Mouse (Mus musculus): ENCODE measurements at regions not wholly inside any gene's neighbourhood (a gene's known extent, or its start where the extent isn't known, plus 50 kb on each side); places are given as distances from the start of the nearest gene placed in this dataset.
A peak's percentile ranks its signal among the peaks of the same experiment; 100 is the strongest.

DNA sequence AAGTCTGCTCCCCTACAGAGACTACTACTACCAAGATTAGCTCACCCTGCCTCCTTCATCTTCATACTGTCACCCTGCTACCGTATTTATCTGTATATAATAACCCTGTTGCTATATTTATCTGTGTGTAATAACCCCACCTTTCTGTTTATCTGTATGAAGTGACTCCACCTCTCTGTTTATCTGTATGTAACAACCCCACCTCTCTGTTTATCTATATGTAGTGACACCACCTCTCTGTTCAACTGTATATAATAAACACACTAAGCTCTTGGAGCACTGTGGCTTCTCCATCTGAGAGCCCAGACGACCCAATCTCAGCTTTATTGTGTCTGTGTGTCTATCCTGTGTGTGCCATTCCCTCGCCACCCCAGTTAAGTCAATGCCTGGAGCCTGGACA is 154.7 kb downstream of the Katnal1 start:
- DNase-seq (ENCODE audit: low read depth), result no peak

DNA sequence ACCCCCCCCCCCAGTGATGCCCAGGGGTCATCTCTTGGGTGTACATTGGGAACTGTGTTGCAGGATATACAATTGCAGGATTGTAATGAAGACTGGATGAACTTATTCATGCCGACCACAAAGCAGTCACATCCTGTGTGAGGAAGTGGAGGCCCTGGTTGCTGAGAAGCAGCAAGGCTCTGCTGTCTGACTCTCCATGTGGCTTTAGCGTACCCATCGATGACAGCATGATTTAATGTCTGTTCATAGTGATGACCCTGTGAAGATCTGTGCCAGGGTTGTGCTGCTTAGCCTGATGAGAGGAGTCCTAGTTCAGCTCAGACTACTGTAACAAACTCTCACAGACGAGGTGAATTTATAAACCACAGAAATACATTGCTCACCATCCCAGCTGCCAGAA is 159.7 kb downstream of the Katnal1 start:
- TF ChIP-seq POLR2A (IDR thresholded peaks at IDR 0.05; ENCODE audit: borderline replicate concordance, extremely low read depth, insufficient read depth, insufficient read length, poor library complexity, severe bottlenecking) (no peak), CTCF (IDR thresholded peaks at IDR 0.05; ENCODE audit: borderline replicate concordance, extremely low read depth, insufficient read depth, insufficient read length) (no peak)

More for the DNA sequence above, 154.7 kb downstream of the Katnal1 start:
- TF ChIP-seq POLR2A (IDR thresholded peaks at IDR 0.05; ENCODE audit: borderline replicate concordance, extremely low read depth, insufficient read depth, insufficient read length, poor library complexity, severe bottlenecking), result no peak
- TF ChIP-seq CTCF (IDR thresholded peaks at IDR 0.05; ENCODE audit: borderline replicate concordance, extremely low read depth, insufficient read depth, insufficient read length), result no peak

DNA sequence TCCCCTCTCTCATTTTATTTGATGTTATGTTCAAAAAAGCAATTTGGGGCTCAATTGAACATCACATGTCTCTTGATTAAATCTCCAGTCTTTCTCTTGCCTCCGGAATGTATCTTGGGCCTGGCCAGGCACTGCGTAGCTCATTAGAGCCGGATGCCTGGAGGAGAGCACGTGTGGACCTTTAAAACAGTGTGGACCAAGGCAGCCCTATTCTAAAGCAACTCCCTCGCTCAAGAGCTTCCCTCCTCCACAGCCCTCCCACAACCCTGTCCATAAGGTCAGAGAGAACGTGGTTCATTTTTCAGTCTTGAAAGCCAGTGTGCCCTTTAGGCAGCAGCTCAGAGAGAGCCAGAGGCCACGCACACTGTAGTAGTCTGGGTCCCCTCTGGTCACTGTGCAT is 160.8 kb downstream of the Katnal1 start:
- DNase-seq (ENCODE audit: low read depth), result no peak
- TF ChIP-seq CTCF (IDR thresholded peaks at IDR 0.05; ENCODE audit: borderline replicate concordance, extremely low read depth, insufficient read depth, insufficient read length) (no peak), POLR2A (IDR thresholded peaks at IDR 0.05; ENCODE audit: borderline replicate concordance, extremely low read depth, insufficient read depth, insufficient read length, poor library complexity, severe bottlenecking) (no peak)

More for the DNA sequence above, 159.7 kb downstream of the Katnal1 start:
- no peak for DNase-seq (ENCODE audit: low read depth)

- TF ChIP-seq POLR2A (IDR thresholded peaks at IDR 0.05; ENCODE audit: borderline replicate concordance, extremely low read depth, insufficient read depth, insufficient read length, poor library complexity, severe bottlenecking) (no peak), CTCF (IDR thresholded peaks at IDR 0.05; ENCODE audit: borderline replicate concordance, extremely low read depth, insufficient read depth, insufficient read length) (no peak)
- no peak for DNase-seq (ENCODE audit: low read depth)
Measured at GRCm38 (mm10) chr5:148765993-148766392, 163.1 kb downstream of the Katnal1 start.

- TF ChIP-seq POLR2A (IDR thresholded peaks at IDR 0.05; ENCODE audit: borderline replicate concordance, extremely low read depth, insufficient read depth, insufficient read length, poor library complexity, severe bottlenecking) (no peak), CTCF (IDR thresholded peaks at IDR 0.05; ENCODE audit: borderline replicate concordance, extremely low read depth, insufficient read depth, insufficient read length) (no peak)
- peak; percentile 78 for DNase-seq (ENCODE audit: low read depth)
Measured at GRCm38 (mm10) chr5:148760108-148760507, 169.0 kb downstream of the Katnal1 start.

GRCm38 (mm10) chr5:148758786-148759185 is 170.3 kb downstream of the Katnal1 start:
- TF ChIP-seq CTCF (IDR thresholded peaks at IDR 0.05; ENCODE audit: borderline replicate concordance, extremely low read depth, insufficient read depth, insufficient read length) (no peak), POLR2A (IDR thresholded peaks at IDR 0.05; ENCODE audit: borderline replicate concordance, extremely low read depth, insufficient read depth, insufficient read length, poor library complexity, severe bottlenecking) (no peak)
- no peak for DNase-seq (ENCODE audit: low read depth)

DNA sequence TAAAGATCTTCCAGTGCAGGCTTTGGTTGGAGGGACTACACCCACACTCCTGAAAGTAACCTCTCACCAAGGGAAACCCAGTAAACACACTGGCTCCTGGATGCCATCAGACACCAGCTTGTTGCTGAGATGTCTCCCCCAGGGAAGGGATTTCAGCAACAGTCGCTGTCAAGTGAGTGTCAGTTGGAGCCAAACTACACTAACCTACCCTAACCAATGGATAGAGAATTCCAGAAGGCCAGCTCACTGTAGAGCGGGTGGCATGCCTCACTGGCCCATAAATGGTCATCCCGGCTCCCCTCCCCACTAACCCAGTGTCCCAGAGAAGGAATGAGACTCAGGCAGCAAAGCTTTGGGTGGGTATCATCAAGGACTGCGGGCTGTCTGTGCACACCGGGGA is 171.4 kb downstream of the Katnal1 start:
- DNase-seq (ENCODE audit: low read depth), result no peak
- TF ChIP-seq POLR2A (IDR thresholded peaks at IDR 0.05; ENCODE audit: borderline replicate concordance, extremely low read depth, insufficient read depth, insufficient read length, poor library complexity, severe bottlenecking), result no peak
- no peak for TF ChIP-seq CTCF (IDR thresholded peaks at IDR 0.05; ENCODE audit: borderline replicate concordance, extremely low read depth, insufficient read depth, insufficient read length)

DNA sequence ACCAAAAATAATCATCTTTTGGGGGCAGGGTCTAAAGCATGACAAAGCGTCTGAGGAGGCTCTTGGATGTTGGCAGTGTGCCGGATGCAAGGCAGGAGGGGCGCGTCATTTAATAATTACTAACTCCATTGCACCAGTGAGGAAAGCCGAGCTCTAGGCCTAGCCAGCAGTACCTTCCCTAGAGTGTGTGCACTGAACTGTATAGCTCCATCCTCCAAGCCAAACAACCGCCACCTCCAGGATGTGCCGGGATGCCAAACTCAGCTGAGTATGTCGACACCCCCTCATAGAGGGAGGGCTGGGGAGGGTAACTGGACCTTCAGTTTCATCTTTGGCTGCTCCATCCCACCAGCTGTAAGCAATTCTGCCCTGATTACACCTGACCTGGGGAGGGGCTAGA is 171.9 kb downstream of the Katnal1 start:
- TF ChIP-seq CTCF (IDR thresholded peaks at IDR 0.05; ENCODE audit: borderline replicate concordance, extremely low read depth, insufficient read depth, insufficient read length), result no peak
- no peak for TF ChIP-seq POLR2A (IDR thresholded peaks at IDR 0.05; ENCODE audit: borderline replicate concordance, extremely low read depth, insufficient read depth, insufficient read length, poor library complexity, severe bottlenecking)
- DNase-seq (ENCODE audit: low read depth), result peak; percentile 55

GRCm38 (mm10) chr5:148756246-148756930 is 172.7 kb downstream of the Katnal1 start:
- TF ChIP-seq POLR2A (IDR thresholded peaks at IDR 0.05; ENCODE audit: borderline replicate concordance, extremely low read depth, insufficient read depth, insufficient read length, poor library complexity, severe bottlenecking), result no peak
- TF ChIP-seq CTCF (IDR thresholded peaks at IDR 0.05; ENCODE audit: borderline replicate concordance, extremely low read depth, insufficient read depth, insufficient read length), result peak; percentile 50; the same call in 1 of the 2 replicates
- no peak for DNase-seq (ENCODE audit: low read depth)

- no peak for TF ChIP-seq CTCF (IDR thresholded peaks at IDR 0.05; ENCODE audit: borderline replicate concordance, extremely low read depth, insufficient read depth, insufficient read length)
- no peak for TF ChIP-seq POLR2A (IDR thresholded peaks at IDR 0.05; ENCODE audit: borderline replicate concordance, extremely low read depth, insufficient read depth, insufficient read length, poor library complexity, severe bottlenecking)
- no peak for DNase-seq (ENCODE audit: low read depth)
Measured at GRCm38 (mm10) chr5:148755807-148756206, 173.3 kb downstream of the Katnal1 start.

DNA sequence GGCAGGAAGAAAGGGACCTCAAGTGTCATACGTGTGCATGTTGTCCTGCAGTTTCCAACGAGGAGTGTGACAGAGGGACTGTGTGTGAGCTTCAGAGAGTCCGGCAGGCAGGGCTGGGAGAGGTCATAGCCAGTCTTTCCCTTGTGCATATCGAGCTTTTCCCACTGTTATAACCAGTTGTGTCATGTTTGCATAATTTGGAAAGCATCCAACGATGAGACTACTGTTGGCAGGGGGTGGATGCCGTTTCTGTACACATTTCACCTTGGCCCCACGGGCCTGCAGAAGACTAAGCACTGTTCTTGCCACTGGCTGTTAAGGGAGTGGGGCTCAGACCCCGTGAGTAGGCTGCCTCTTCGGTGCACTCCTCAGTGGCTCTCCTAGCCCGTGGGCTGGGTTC is 174.2 kb downstream of the Katnal1 start:
- no peak for DNase-seq (ENCODE audit: low read depth)
- TF ChIP-seq CTCF (IDR thresholded peaks at IDR 0.05; ENCODE audit: borderline replicate concordance, extremely low read depth, insufficient read depth, insufficient read length) (no peak), POLR2A (IDR thresholded peaks at IDR 0.05; ENCODE audit: borderline replicate concordance, extremely low read depth, insufficient read depth, insufficient read length, poor library complexity, severe bottlenecking) (no peak)

DNA sequence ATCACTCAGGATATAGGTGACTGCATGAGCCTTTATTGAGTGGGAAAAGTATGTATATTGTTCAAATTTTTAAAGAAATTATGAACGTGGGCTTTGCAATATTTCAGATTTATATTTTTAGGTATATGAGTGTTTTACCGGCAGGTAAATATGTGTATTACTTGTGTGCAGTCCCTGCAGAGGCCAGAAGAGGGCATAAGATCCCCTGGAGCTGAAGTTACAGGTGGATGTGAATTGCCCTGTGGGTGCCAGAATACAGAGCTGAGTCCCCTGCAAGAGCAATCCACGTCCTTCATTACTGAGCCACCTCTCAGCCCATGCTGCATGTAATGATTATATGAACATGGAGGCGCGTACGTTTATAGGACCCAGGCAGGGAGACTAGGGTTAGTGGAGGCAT is 174.8 kb downstream of the Katnal1 start:
- TF ChIP-seq POLR2A (IDR thresholded peaks at IDR 0.05; ENCODE audit: borderline replicate concordance, extremely low read depth, insufficient read depth, insufficient read length, poor library complexity, severe bottlenecking), result no peak
- TF ChIP-seq CTCF (IDR thresholded peaks at IDR 0.05; ENCODE audit: borderline replicate concordance, extremely low read depth, insufficient read depth, insufficient read length), result no peak

More for the DNA sequence above, 174.8 kb downstream of the Katnal1 start:
- no peak for DNase-seq (ENCODE audit: low read depth)

Measured in brain, embryonic 14.5 days (tissue).